Mouse (Mus musculus): ENCODE measurements around the gene Ecm1. TPM values are rescaled to one million over a fixed set of nuclear protein-coding genes. Genes with fewer than 3 reads are reported as not detected.

Ecm1 gene
- polyA plus RNA-seq, 1 experiment from 2014 or later = 10.3 TPM

GRCm38 (mm10) chr3:95732297-95732696 lies 7.1 kb downstream of the Ecm1 start:
- Histone ChIP-seq H3K27me3 (replicated peaks; ENCODE audit: control insufficient read depth, insufficient read depth, low read length) (no peaks in the 10 kb centered on the region), H3K4me1 (ENCODE audit: control insufficient read depth, insufficient read depth, low read depth, low read length) (no peaks in the 10 kb centered on the region), H3K27ac (ENCODE audit: low read depth, low read length) (no peak overlapping the region), H3K9me3 (ENCODE audit: control insufficient read depth, low read length) (no peaks in the 10 kb centered on the region), H3K9ac (ENCODE audit: low read depth, low read length) (no peak overlapping the region), H3K4me3 (ENCODE audit: low read length) (no peak overlapping the region), H3K4me2 (ENCODE audit: low read length) (no peak overlapping the region), H3K36me3 (ENCODE audit: control insufficient read depth, insufficient read depth, low read length) (peaks cover 5% of the 10 kb centered on the region; the same call in 1 of the 2 replicates)
- ATAC-seq = no peak
- WGBS = 97% methylated on average over 9 of the region's 9 CpGs

GRCm38 (mm10) chr3:95731802-95732201 lies 7.6 kb downstream of the Ecm1 start:
- Histone ChIP-seq H3K9ac (ENCODE audit: low read depth, low read length) (no peak overlapping the region), H3K27ac (ENCODE audit: low read depth, low read length) (no peak overlapping the region), H3K4me3 (ENCODE audit: low read length) (no peak overlapping the region), H3K36me3 (ENCODE audit: control insufficient read depth, insufficient read depth, low read length) (peaks cover 5% of the 10 kb centered on the region; the same call in 1 of the 2 replicates), H3K4me2 (ENCODE audit: low read length) (no peak overlapping the region), H3K27me3 (replicated peaks; ENCODE audit: control insufficient read depth, insufficient read depth, low read length) (no peaks in the 10 kb centered on the region), H3K4me1 (ENCODE audit: control insufficient read depth, insufficient read depth, low read depth, low read length) (no peaks in the 10 kb centered on the region), H3K9me3 (ENCODE audit: control insufficient read depth, low read length) (no peaks in the 10 kb centered on the region)
- WGBS = 93% methylated on average over 4 of the region's 4 CpGs
- ATAC-seq = no peak

GRCm38 (mm10) chr3:95730431-95730830 lies 8.9 kb downstream of the Ecm1 start:
- Histone ChIP-seq H3K4me2 (ENCODE audit: low read length) (no peak overlapping the region), H3K4me3 (ENCODE audit: low read length) (no peak overlapping the region), H3K36me3 (ENCODE audit: control insufficient read depth, insufficient read depth, low read length) (peaks cover under 1% of the 10 kb centered on the region; the same call in 1 of the 2 replicates), H3K27me3 (replicated peaks; ENCODE audit: control insufficient read depth, insufficient read depth, low read length) (no peaks in the 10 kb centered on the region), H3K9me3 (ENCODE audit: control insufficient read depth, low read length) (no peaks in the 10 kb centered on the region), H3K27ac (ENCODE audit: low read depth, low read length) (no peak overlapping the region), H3K4me1 (ENCODE audit: control insufficient read depth, insufficient read depth, low read depth, low read length) (no peaks in the 10 kb centered on the region), H3K9ac (ENCODE audit: low read depth, low read length) (no peak overlapping the region)
- ATAC-seq = no peak
- WGBS = 87% methylated on average over 7 of the region's 7 CpGs

GRCm38 (mm10) chr3:95728906-95729305 lies 10.5 kb downstream of the Ecm1 start:
- Histone ChIP-seq H3K4me1 (ENCODE audit: control insufficient read depth, insufficient read depth, low read depth, low read length) (no peaks in the 10 kb centered on the region), H3K9ac (ENCODE audit: low read depth, low read length) (no peak overlapping the region), H3K27ac (ENCODE audit: low read depth, low read length) (no peak overlapping the region), H3K4me2 (ENCODE audit: low read length) (no peak overlapping the region), H3K4me3 (ENCODE audit: low read length) (no peak overlapping the region), H3K36me3 (ENCODE audit: control insufficient read depth, insufficient read depth, low read length) (no peaks in the 10 kb centered on the region), H3K9me3 (ENCODE audit: control insufficient read depth, low read length) (no peaks in the 10 kb centered on the region), H3K27me3 (replicated peaks; ENCODE audit: control insufficient read depth, insufficient read depth, low read length) (no peaks in the 10 kb centered on the region)
- WGBS = 79% methylated on average over 2 of the region's 2 CpGs
- ATAC-seq = no peak

GRCm38 (mm10) chr3:95726696-95727358 lies 12.5 kb downstream of the Ecm1 start:
- H3K9me3 ChIP-seq (ENCODE audit: control insufficient read depth, low read length) = no peaks in the 10 kb centered on the region
- no peak for ATAC-seq
- WGBS = 66% methylated on average over 7 of the region's 7 CpGs

GRCm38 (mm10) chr3:95725863-95726262 lies 13.5 kb downstream of the Ecm1 start:
- H3K4me1 ChIP-seq (ENCODE audit: control insufficient read depth, insufficient read depth, low read depth, low read length) = no peaks in the 10 kb centered on the region
- H3K4me3 ChIP-seq (ENCODE audit: low read length) = no peak overlapping the region
- no peak overlapping the region for H3K9ac ChIP-seq (ENCODE audit: low read depth, low read length)
- H3K27me3 ChIP-seq (replicated peaks; ENCODE audit: control insufficient read depth, insufficient read depth, low read length) = no peaks in the 10 kb centered on the region
- H3K36me3 ChIP-seq (ENCODE audit: control insufficient read depth, insufficient read depth, low read length) = no peaks in the 10 kb centered on the region
- H3K27ac ChIP-seq (ENCODE audit: low read depth, low read length) = no peak overlapping the region
- ATAC-seq = no peak
- no peak overlapping the region for H3K4me2 ChIP-seq (ENCODE audit: low read length)
- 84% methylated on average over 7 of the region's 7 CpGs for WGBS
- H3K9me3 ChIP-seq (ENCODE audit: control insufficient read depth, low read length) = no peaks in the 10 kb centered on the region

More at GRCm38 (mm10) chr3:95726696-95727358, 12.5 kb downstream of the Ecm1 start:
- no peak overlapping the region for H3K4me2 ChIP-seq (ENCODE audit: low read length)
- no peak overlapping the region for H3K9ac ChIP-seq (ENCODE audit: low read depth, low read length)
- no peaks in the 10 kb centered on the region for H3K4me1 ChIP-seq (ENCODE audit: control insufficient read depth, insufficient read depth, low read depth, low read length)
- no peaks in the 10 kb centered on the region for H3K36me3 ChIP-seq (ENCODE audit: control insufficient read depth, insufficient read depth, low read length)
- no peak overlapping the region for H3K27ac ChIP-seq (ENCODE audit: low read depth, low read length)
- no peak overlapping the region for H3K4me3 ChIP-seq (ENCODE audit: low read length)
- no peaks in the 10 kb centered on the region for H3K27me3 ChIP-seq (replicated peaks; ENCODE audit: control insufficient read depth, insufficient read depth, low read length)

- no peak overlapping the region for H3K4me3 ChIP-seq (ENCODE audit: low read length)
Measured at GRCm38 (mm10) chr3:95722386-95722785, 17.0 kb downstream of the Ecm1 start.

GRCm38 (mm10) chr3:95718153-95718552 lies 21.2 kb downstream of the Ecm1 start:
- Histone ChIP-seq H3K9ac (ENCODE audit: low read depth, low read length) (no peak overlapping the region), H3K9me3 (ENCODE audit: control insufficient read depth, low read length) (no peaks in the 10 kb centered on the region), H3K27me3 (replicated peaks; ENCODE audit: control insufficient read depth, insufficient read depth, low read length) (no peaks in the 10 kb centered on the region), H3K36me3 (ENCODE audit: control insufficient read depth, insufficient read depth, low read length) (no peaks in the 10 kb centered on the region), H3K4me3 (ENCODE audit: low read length) (no peak overlapping the region), H3K4me1 (ENCODE audit: control insufficient read depth, insufficient read depth, low read depth, low read length) (no peaks in the 10 kb centered on the region), H3K27ac (ENCODE audit: low read depth, low read length) (no peak overlapping the region), H3K4me2 (ENCODE audit: low read length) (no peak overlapping the region)
- WGBS = 93% methylated on average over 2 of the region's 2 CpGs
- ATAC-seq = no peak

More at GRCm38 (mm10) chr3:95722386-95722785, 17.0 kb downstream of the Ecm1 start:
- Histone ChIP-seq H3K9me3 (ENCODE audit: control insufficient read depth, low read length) (no peaks in the 10 kb centered on the region), H3K27ac (ENCODE audit: low read depth, low read length) (no peak overlapping the region), H3K4me2 (ENCODE audit: low read length) (no peak overlapping the region), H3K4me1 (ENCODE audit: control insufficient read depth, insufficient read depth, low read depth, low read length) (no peaks in the 10 kb centered on the region), H3K9ac (ENCODE audit: low read depth, low read length) (no peak overlapping the region), H3K36me3 (ENCODE audit: control insufficient read depth, insufficient read depth, low read length) (no peaks in the 10 kb centered on the region), H3K27me3 (replicated peaks; ENCODE audit: control insufficient read depth, insufficient read depth, low read length) (no peaks in the 10 kb centered on the region)
- no peak for ATAC-seq
- 86% methylated on average over 3 of the region's 3 CpGs for WGBS

- Histone ChIP-seq H3K27me3 (replicated peaks; ENCODE audit: control insufficient read depth, insufficient read depth, low read length) (no peaks in the 10 kb centered on the region), H3K4me3 (ENCODE audit: low read length) (no peak overlapping the region), H3K4me1 (ENCODE audit: control insufficient read depth, insufficient read depth, low read depth, low read length) (no peaks in the 10 kb centered on the region), H3K9ac (ENCODE audit: low read depth, low read length) (no peak overlapping the region), H3K36me3 (ENCODE audit: control insufficient read depth, insufficient read depth, low read length) (no peaks in the 10 kb centered on the region), H3K9me3 (ENCODE audit: control insufficient read depth, low read length) (no peaks in the 10 kb centered on the region), H3K27ac (ENCODE audit: low read depth, low read length) (no peak overlapping the region), H3K4me2 (ENCODE audit: low read length) (no peak overlapping the region)
- 77% methylated on average over 1 of the region's 1 CpGs for WGBS
- no peak for ATAC-seq
Measured at GRCm38 (mm10) chr3:95716075-95716474, 23.3 kb downstream of the Ecm1 start.

Data from hindbrain, embryonic 16.5 days (tissue).